Mouse (Mus musculus) liver, adult 2 months (tissue): ENCODE data around the gene Olfr1330.

Experiments
- CTCF ChIP-seq: fragments of 200-500 bp; IDR thresholded peaks from 2 replicates; pipeline ENCODE4 v1.5.1; 2011; ENCODE audit warnings: low read depth, low read length, control low read depth
- POLR2A ChIP-seq: fragments of 200-500 bp; IDR thresholded peaks from 2 replicates; pipeline ENCODE4 v1.6.1; 2011; ENCODE audit warnings: low read length, control low read depth; ENCODE audit not compliant: insufficient read depth; ENCODE audit errors: extremely low read depth

GRCm38 (mm10) chr4:118861791-118862190 lies 26.6 kb upstream of the Olfr1330 start:
- TF ChIP-seq POLR2A = no peak
- TF ChIP-seq CTCF = no peak
